Mouse (Mus musculus): ENCODE results near the gene Xntrpc. TPM values are rescaled to one million over a fixed set of nuclear protein-coding genes. Genes with fewer than 3 reads are reported as not detected.
"Not testable (repeated sequence)": the region's sequence is repeated elsewhere in the genome, so short reads cannot be mapped to it uniquely, and the experiment has no call there.

The Xntrpc gene
- polyA plus RNA-seq, 1 experiment from 2014 or later: 0.15 TPM

DNA sequence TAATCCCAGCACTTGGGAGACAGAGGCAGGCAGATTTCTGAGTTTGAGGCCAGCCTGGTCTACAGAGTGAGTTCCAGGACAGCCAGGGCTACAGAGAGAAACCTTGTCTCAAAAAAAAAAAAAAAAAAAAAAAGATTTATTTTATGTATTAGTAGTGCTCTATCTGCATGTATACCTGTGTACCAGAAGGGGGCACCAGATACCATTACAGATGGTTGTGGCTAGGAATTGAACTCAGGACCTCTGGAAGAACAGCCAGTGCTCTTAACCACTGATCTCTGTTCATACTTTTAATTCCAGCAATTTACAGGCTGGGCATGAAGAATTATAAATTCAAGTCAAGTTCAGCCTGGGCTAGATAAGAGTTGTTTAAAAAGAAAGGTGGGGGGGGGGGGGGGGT is 17.0 kb upstream of the Xntrpc start:
- not testable (repeated sequence) for H3K4me1 ChIP-seq (ENCODE audit: insufficient read depth); H3K4me2 ChIP-seq (ENCODE audit: low read depth, low read length); H3K4me3 ChIP-seq (ENCODE audit: low read depth, low read length); H3K27me3 ChIP-seq (ENCODE audit: insufficient read depth, low read length); ATAC-seq; H3K9ac ChIP-seq (replicated peaks); DNase-seq; H3K36me3 ChIP-seq (replicated peaks; ENCODE audit: insufficient read depth, low read length); H3K9me3 ChIP-seq (ENCODE audit: low read length); H3K27ac ChIP-seq (ENCODE audit: low read depth)
- TF ChIP-seq CTCF (IDR thresholded peaks at IDR 0.05; ENCODE audit: low read depth): peak; percentile 60

DNA sequence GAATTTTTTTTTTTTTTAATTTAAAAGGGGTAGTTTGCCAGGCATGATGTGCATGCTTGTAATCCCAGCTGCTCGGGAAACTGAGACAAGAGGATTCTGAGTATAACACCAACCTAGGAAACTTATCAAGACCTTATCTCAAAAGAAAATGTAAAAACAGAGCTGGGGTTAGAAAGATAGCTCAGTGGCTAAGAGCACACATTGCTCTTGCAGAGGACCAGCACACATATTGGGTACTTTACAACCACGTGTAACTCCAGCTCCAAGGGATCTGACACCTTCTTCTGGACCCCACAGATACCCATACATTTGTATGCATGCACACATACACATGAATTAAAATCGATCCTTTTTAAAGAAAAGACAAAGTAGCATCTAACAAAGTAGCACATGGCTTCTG is 4.2 kb upstream of the Xntrpc start:
- ATAC-seq (no peak), DNase-seq (no peak)
- Histone ChIP-seq H3K9ac (replicated peaks) (no peak overlapping the region), H3K9me3 (ENCODE audit: low read length) (no peaks in the 10 kb centered on the region), H3K4me3 (ENCODE audit: low read depth, low read length) (no peak overlapping the region), H3K36me3 (replicated peaks; ENCODE audit: insufficient read depth, low read length) (0 out of 2 replicates have a peak, but pooled peaks cover 4% of the 10 kb centered on the region), H3K4me1 (ENCODE audit: insufficient read depth) (peaks cover 27% of the 10 kb centered on the region), H3K27me3 (ENCODE audit: insufficient read depth, low read length) (no peaks in the 10 kb centered on the region), H3K4me2 (ENCODE audit: low read depth, low read length) (no peak overlapping the region), H3K27ac (ENCODE audit: low read depth) (no peak overlapping the region)
- TF ChIP-seq EP300 (IDR thresholded peaks at IDR 0.05; ENCODE audit: low read depth) (no peak), CTCF (IDR thresholded peaks at IDR 0.05; ENCODE audit: low read depth) (no peak)
- WGBS (ENCODE audit: insufficient replicate concordance): 59% methylated on average over 3 of the region's 3 CpGs

DNA sequence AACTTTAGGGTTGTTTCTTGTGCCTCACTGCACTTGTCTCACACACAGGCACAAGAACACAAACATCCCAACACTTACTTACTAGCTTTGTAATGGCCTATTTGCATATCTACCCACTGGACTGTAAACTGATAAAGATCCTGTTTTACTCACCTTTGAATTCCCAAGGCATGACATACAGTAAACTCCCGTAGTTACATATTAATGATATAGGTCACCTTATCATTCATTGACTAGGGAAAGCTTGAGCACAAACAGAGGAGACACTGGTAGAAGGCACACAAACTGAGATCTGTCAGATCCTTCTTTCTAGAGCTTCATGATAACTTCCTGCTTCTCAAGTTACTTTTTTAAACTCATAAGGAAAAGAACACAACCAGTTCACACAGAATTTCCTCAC is 3.3 kb upstream of the Xntrpc start:
- Histone ChIP-seq H3K4me1 (ENCODE audit: insufficient read depth) (peaks cover 31% of the 10 kb centered on the region), H3K9me3 (ENCODE audit: low read length) (no peaks in the 10 kb centered on the region), H3K4me3 (ENCODE audit: low read depth, low read length) (no peak overlapping the region), H3K36me3 (replicated peaks; ENCODE audit: insufficient read depth, low read length) (0 out of 2 replicates have a peak, but pooled peaks cover 2% of the 10 kb centered on the region), H3K9ac (replicated peaks) (no peak overlapping the region), H3K27ac (ENCODE audit: low read depth) (peak overlapping the region; percentile 18; the same call in 1 of the 2 replicates), H3K4me2 (ENCODE audit: low read depth, low read length) (0 out of 2 replicates have a peak overlapping the region, but pooled peaks have one; percentile 2), H3K27me3 (ENCODE audit: insufficient read depth, low read length) (no peaks in the 10 kb centered on the region)
- WGBS (ENCODE audit: insufficient replicate concordance): 67% methylated on average over 1 of the region's 1 CpGs
- no peak for ATAC-seq
- TF ChIP-seq CTCF (IDR thresholded peaks at IDR 0.05; ENCODE audit: low read depth): no peak
- TF ChIP-seq EP300 (IDR thresholded peaks at IDR 0.05; ENCODE audit: low read depth): no peak
- no peak for DNase-seq

- peaks cover 31% of the 10 kb centered on the region for H3K4me1 ChIP-seq (ENCODE audit: insufficient read depth)
- H3K27ac ChIP-seq (ENCODE audit: low read depth): no peak overlapping the region
- H3K36me3 ChIP-seq (replicated peaks; ENCODE audit: insufficient read depth, low read length): 0 out of 2 replicates have a peak, but pooled peaks cover 2% of the 10 kb centered on the region
- ATAC-seq (no peak), DNase-seq (no peak)
- WGBS (ENCODE audit: insufficient replicate concordance): 52% methylated on average over 9 of the region's 9 CpGs
- H3K4me3 ChIP-seq (ENCODE audit: low read depth, low read length): peak overlapping the region; percentile 85
- peak overlapping the region; percentile 96 for H3K4me2 ChIP-seq (ENCODE audit: low read depth, low read length)
- H3K27me3 ChIP-seq (ENCODE audit: insufficient read depth, low read length): no peaks in the 10 kb centered on the region
- TF ChIP-seq CTCF (IDR thresholded peaks at IDR 0.05; ENCODE audit: low read depth): no peak
- TF ChIP-seq EP300 (IDR thresholded peaks at IDR 0.05; ENCODE audit: low read depth): no peak
- H3K9ac ChIP-seq (replicated peaks): no peak overlapping the region
- H3K9me3 ChIP-seq (ENCODE audit: low read length): no peaks in the 10 kb centered on the region
Measured at GRCm38 (mm10) chr7:102063891-102064290, 1.6 kb upstream of the Xntrpc start.

- WGBS (ENCODE audit: insufficient replicate concordance): 1% methylated on average over 9 of the region's 9 CpGs
Measured at GRCm38 (mm10) chr7:102064655-102065045, 863 bp upstream of the Xntrpc start.

GRCm38 (mm10) chr7:102066363-102066762 is 850 bp downstream of the Xntrpc start:
- no peak for ATAC-seq
- H3K4me3 ChIP-seq (ENCODE audit: low read depth, low read length): peak overlapping the region; percentile 85
- H3K9ac ChIP-seq (replicated peaks): peak overlapping the region; percentile 75
- TF ChIP-seq CTCF (IDR thresholded peaks at IDR 0.05; ENCODE audit: low read depth): no peak
- TF ChIP-seq EP300 (IDR thresholded peaks at IDR 0.05; ENCODE audit: low read depth): no peak
- H3K27ac ChIP-seq (ENCODE audit: low read depth): no peak overlapping the region
- H3K9me3 ChIP-seq (ENCODE audit: low read length): no peaks in the 10 kb centered on the region
- 57% methylated on average over 6 of the region's 6 CpGs for WGBS (ENCODE audit: insufficient replicate concordance)
- no peaks in the 10 kb centered on the region for H3K27me3 ChIP-seq (ENCODE audit: insufficient read depth, low read length)
- DNase-seq: no peak
- peak overlapping the region; percentile 96 for H3K4me2 ChIP-seq (ENCODE audit: low read depth, low read length)
- peaks cover 21% of the 10 kb centered on the region for H3K4me1 ChIP-seq (ENCODE audit: insufficient read depth)
- H3K36me3 ChIP-seq (replicated peaks; ENCODE audit: insufficient read depth, low read length): peaks cover 4% of the 10 kb centered on the region

More at GRCm38 (mm10) chr7:102064655-102065045, 863 bp upstream of the Xntrpc start:
- Histone ChIP-seq H3K4me2 (ENCODE audit: low read depth, low read length) (peak overlapping the region; percentile 96), H3K9me3 (ENCODE audit: low read length) (no peaks in the 10 kb centered on the region), H3K4me3 (ENCODE audit: low read depth, low read length) (peak overlapping the region; percentile 85), H3K27me3 (ENCODE audit: insufficient read depth, low read length) (no peaks in the 10 kb centered on the region), H3K27ac (ENCODE audit: low read depth) (peak overlapping the region; percentile 53), H3K4me1 (ENCODE audit: insufficient read depth) (peaks cover 31% of the 10 kb centered on the region), H3K36me3 (replicated peaks; ENCODE audit: insufficient read depth, low read length) (0 out of 2 replicates have a peak, but pooled peaks cover 2% of the 10 kb centered on the region), H3K9ac (replicated peaks) (peak overlapping the region; percentile 75)
- DNase-seq (no peak), ATAC-seq (no peak)
- TF ChIP-seq EP300 (IDR thresholded peaks at IDR 0.05; ENCODE audit: low read depth) (no peak), CTCF (IDR thresholded peaks at IDR 0.05; ENCODE audit: low read depth) (no peak)

All from liver, postnatal 0 days (tissue).